Mouse (Mus musculus) cerebellum, adult 2 months (tissue): ENCODE results near the gene Dohh. TPM values are rescaled to one million over a fixed set of nuclear protein-coding genes. Genes with fewer than 3 reads are reported as not detected.

Source experiments
- DNase-seq, 2 experiments: peaks; one replicate each; pipeline ENCODE4 v3.0.0; 2021
- H3K27ac ChIP-seq: fragments of 200-500 bp; 2 replicates; pipeline ENCODE4 v1.5.1; 2012; ENCODE audit warnings: low read length, control low read depth, inconsistent platforms; ENCODE audit not compliant: insufficient read depth
- H3K27me3 ChIP-seq: fragments of 200-500 bp; 2 replicates; pipeline ENCODE4 v1.6.1; 2012; ENCODE audit warnings: inconsistent platforms, mild to moderate bottlenecking, low read length, moderate library complexity; ENCODE audit not compliant: control insufficient read depth, insufficient read depth
- H3K4me1 ChIP-seq: fragments of 200-500 bp; 2 replicates; pipeline ENCODE4 v1.6.1; 2011; ENCODE audit warnings: low read length; ENCODE audit not compliant: control insufficient read depth, insufficient read depth
- H3K4me3 ChIP-seq: fragments of 200-500 bp; replicated peaks from 2 replicates; pipeline ENCODE3; 2011; ENCODE audit warnings: mild to moderate bottlenecking, low read depth, low read length, control low read depth; ENCODE audit not compliant: insufficient read depth
- CTCF ChIP-seq: fragments of 200-500 bp; IDR thresholded peaks from 2 replicates; pipeline ENCODE4 v1.5.1; 2011; ENCODE audit warnings: low read depth, mild to moderate bottlenecking, control low read depth, low read length, moderate library complexity, borderline replicate concordance; ENCODE audit not compliant: insufficient read depth
- POLR2A ChIP-seq: fragments of 200-500 bp; IDR thresholded peaks from 2 replicates; pipeline ENCODE4 v1.6.1; 2011; ENCODE audit warnings: low read length, control low read depth, borderline replicate concordance; ENCODE audit not compliant: insufficient read depth
- WGBS: fragments of 180-500 bp; shearing (Covaris S2); methylation state at CpG from one replicate; pipeline ENCODE4 v1.1.7; 2018; 5-methylcytosine and 5-hydroxymethylcytosine counted together
- polyA plus RNA-seq: library from polyadenylated mRNA; depleted of rRNA; stranded (reverse); fragments of >200 nt; gene quantifications from 2 replicates; pipeline ENCODE4 v1.2.3, GENCODE M21; 2012

Gene Dohh
- polyA plus RNA-seq, 1 experiment = 93.1 TPM

GRCm38 (mm10) chr10:81392781-81393185 lies 8.6 kb downstream of the Dohh start, which contains the start of gene Smim24:
Gene Smim24, plus strand, starts transcription at chr10:81393051.
- H3K4me3 ChIP-seq = no peak within 1 kb of the TSS
- WGBS = 44% methylated on average over 14 of the region's 14 CpGs
- H3K27me3 ChIP-seq = no peaks in the 10 kb centered on the region
- TF ChIP-seq CTCF (no peak), POLR2A (no peak)
- no peak within 1 kb of the TSS for H3K27ac ChIP-seq
- DNase-seq = no peak
- peaks cover 28% of the 10 kb centered on the region for H3K4me1 ChIP-seq

GRCm38 (mm10) chr10:81393456-81394063 lies 9.3 kb downstream of the Dohh start:
- DNase-seq = no peak
- H3K27me3 ChIP-seq = no peaks in the 10 kb centered on the region
- peaks cover 34% of the 10 kb centered on the region for H3K4me1 ChIP-seq
- no peak overlapping the region for H3K4me3 ChIP-seq
- WGBS = 16% methylated on average over 19 of the region's 19 CpGs
- no peak overlapping the region for H3K27ac ChIP-seq
- TF ChIP-seq POLR2A (no peak), CTCF (no peak)

GRCm38 (mm10) chr10:81395127-81395526 lies 10.9 kb downstream of the Dohh start:
- DNase-seq = peak; percentile 61 to 79
- Histone ChIP-seq H3K4me3 (no peak overlapping the region), H3K4me1 (peaks cover 46% of the 10 kb centered on the region), H3K27me3 (no peaks in the 10 kb centered on the region), H3K27ac (no peak overlapping the region)
- TF ChIP-seq CTCF (peak; percentile 93), POLR2A (no peak)
- 9% methylated on average over 5 of the region's 5 CpGs for WGBS

- WGBS = 34% methylated on average over 4 of the region's 4 CpGs
- Histone ChIP-seq H3K27ac (no peak overlapping the region), H3K4me1 (peaks cover 51% of the 10 kb centered on the region), H3K27me3 (no peaks in the 10 kb centered on the region), H3K4me3 (no peak overlapping the region)
- peak in 1 of 2 experiments; percentile 50 for DNase-seq
- TF ChIP-seq CTCF = no peak
- no peak for TF ChIP-seq POLR2A
Observed at GRCm38 (mm10) chr10:81395865-81396264, 11.6 kb downstream of the Dohh start.

GRCm38 (mm10) chr10:81396749-81397148 lies 12.5 kb downstream of the Dohh start:
- 60% methylated on average over 5 of the region's 5 CpGs for WGBS
- H3K27ac ChIP-seq = no peak overlapping the region

GRCm38 (mm10) chr10:81399296-81399695 lies 15.1 kb downstream of the Dohh start:
- H3K4me3 ChIP-seq = no peak overlapping the region
- TF ChIP-seq POLR2A (no peak), CTCF (no peak)
- H3K27ac ChIP-seq = no peak overlapping the region
- H3K27me3 ChIP-seq = no peaks in the 10 kb centered on the region
- H3K4me1 ChIP-seq = peaks cover 67% of the 10 kb centered on the region
- DNase-seq = peak in 1 of 2 experiments; percentile 53
- WGBS = 13% methylated on average over 5 of the region's 5 CpGs

More at GRCm38 (mm10) chr10:81396749-81397148, 12.5 kb downstream of the Dohh start:
- H3K4me1 ChIP-seq = peaks cover 60% of the 10 kb centered on the region
- no peak overlapping the region for H3K4me3 ChIP-seq
- no peak for TF ChIP-seq CTCF
- TF ChIP-seq POLR2A = no peak
- DNase-seq = peak in 1 of 2 experiments; percentile 45
- no peaks in the 10 kb centered on the region for H3K27me3 ChIP-seq

- TF ChIP-seq POLR2A (no peak), CTCF (no peak)
- Histone ChIP-seq H3K4me3 (no peak overlapping the region), H3K4me1 (peaks cover 67% of the 10 kb centered on the region), H3K27me3 (no peaks in the 10 kb centered on the region), H3K27ac (peak overlapping the region; percentile 86)
- no peak for DNase-seq
- 38% methylated on average over 18 of the region's 18 CpGs for WGBS
Observed at GRCm38 (mm10) chr10:81399798-81400308, 15.6 kb downstream of the Dohh start.

GRCm38 (mm10) chr10:81400371-81401204 lies 16.4 kb downstream of the Dohh start:
- DNase-seq = peak; percentile 93 to 94
- Histone ChIP-seq H3K27ac (peak overlapping the region; percentile 86), H3K27me3 (no peaks in the 10 kb centered on the region), H3K4me3 (no peak overlapping the region), H3K4me1 (peaks cover 65% of the 10 kb centered on the region)
- TF ChIP-seq POLR2A (no peak), CTCF (no peak)
- WGBS = 10% methylated on average over 22 of the region's 22 CpGs
